Mouse (Mus musculus): ENCODE measurements at regions not wholly inside any gene's neighbourhood (a gene's known extent, or its start where the extent isn't known, plus 50 kb on each side); places are given as distances from the start of the nearest gene placed in this dataset.

DNA sequence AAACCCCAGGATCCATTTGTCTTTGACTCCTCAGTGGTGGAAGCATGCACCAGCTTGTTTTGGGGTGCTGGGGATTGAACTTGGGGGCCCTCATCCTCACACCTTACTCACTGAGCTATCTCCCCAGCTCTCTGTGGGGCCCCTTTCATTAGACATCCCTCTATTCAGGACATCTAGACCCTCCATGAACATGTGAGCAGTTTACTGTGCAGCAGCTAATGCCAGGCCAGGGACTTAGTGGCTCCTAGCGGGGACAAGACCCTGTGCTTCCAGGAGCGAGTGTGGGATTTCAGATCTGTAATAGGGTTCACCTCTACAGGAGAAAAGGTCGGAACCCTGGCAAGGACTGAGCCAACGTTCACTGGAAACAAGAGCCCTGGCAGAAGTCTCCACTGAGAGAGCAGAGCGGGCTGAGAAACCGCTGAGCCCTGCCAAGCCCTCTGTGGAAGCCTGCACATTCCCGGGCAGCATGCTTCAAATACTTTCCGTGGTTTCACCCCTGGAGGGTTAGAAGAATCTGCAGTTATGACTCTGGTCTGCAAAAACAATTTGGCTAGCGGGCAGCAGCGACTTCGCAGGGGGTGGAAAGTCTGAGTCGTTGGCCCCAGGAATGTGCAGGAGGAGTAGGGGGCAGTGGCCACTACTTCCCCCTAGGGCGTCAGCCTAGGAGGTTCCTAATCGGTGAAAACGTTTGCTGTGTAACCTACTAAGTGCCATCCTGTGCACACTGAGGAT, 125.6 kb downstream of the Smad6 start:
- 10% methylated on average over 15 of the region's 15 CpGs for WGBS
- Histone ChIP-seq H3K27ac (replicated peaks) (peak overlapping the region; percentile 94), H3K4me3 (no peak overlapping the region), H3K4me2 (peak overlapping the region; percentile 47), H3K9me3 (no peaks in the 10 kb centered on the region), H3K4me1 (peaks cover 41% of the 10 kb centered on the region), H3K9ac (peak overlapping the region; percentile 59), H3K27me3 (replicated peaks) (no peaks in the 10 kb centered on the region), H3K36me3 (no peaks in the 10 kb centered on the region)
- ATAC-seq (ENCODE audit: extremely low read depth, insufficient number of reproducible peaks, low FRiP score, low TSS enrichment) = peak; percentile 74

DNA sequence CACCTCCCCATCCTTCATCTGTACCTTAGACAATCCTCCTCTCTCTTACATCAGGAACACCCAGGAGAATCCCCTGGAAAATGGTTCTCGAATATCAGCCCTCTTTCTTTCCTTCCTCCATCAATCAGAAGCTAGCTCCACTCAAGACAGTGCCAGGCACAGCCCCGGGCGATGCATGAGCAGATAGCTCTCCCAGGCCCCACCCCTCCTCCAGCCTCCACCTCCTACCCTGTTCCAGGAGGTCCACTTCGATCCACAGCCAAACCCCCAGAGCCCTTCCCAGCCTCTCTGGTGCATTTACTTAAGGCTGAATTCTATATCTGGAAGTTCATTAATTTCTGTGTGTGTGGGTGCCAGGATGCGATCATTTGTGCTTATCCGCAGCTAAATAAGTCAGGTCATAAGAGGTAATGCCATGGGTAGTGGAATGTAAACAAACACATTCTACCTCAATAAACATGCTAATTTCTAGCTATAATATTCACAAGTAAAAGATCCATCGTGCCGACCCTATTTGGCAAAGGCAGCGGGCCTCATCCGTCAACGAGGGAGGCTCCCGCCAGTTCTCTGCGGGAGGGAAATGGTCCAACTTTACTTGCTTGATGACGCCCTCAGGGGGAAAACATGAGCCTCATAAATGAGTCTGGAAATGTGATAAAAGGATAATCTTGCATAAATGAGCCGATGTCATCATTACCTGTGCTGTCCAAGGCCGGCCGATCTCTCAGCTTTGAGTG, 129.5 kb downstream of the Smad6 start:
- H3K4me1 ChIP-seq = peaks cover 53% of the 10 kb centered on the region
- 71% methylated on average over 17 of the region's 17 CpGs for WGBS
- no peak overlapping the region for H3K9ac ChIP-seq
- H3K4me2 ChIP-seq = no peak overlapping the region
- no peak overlapping the region for H3K4me3 ChIP-seq
- no peak for ATAC-seq (ENCODE audit: extremely low read depth, insufficient number of reproducible peaks, low FRiP score, low TSS enrichment)
- no peaks in the 10 kb centered on the region for H3K27me3 ChIP-seq (replicated peaks)
- H3K9me3 ChIP-seq = no peaks in the 10 kb centered on the region
- H3K27ac ChIP-seq (replicated peaks) = no peak overlapping the region
- H3K36me3 ChIP-seq = no peaks in the 10 kb centered on the region

DNA sequence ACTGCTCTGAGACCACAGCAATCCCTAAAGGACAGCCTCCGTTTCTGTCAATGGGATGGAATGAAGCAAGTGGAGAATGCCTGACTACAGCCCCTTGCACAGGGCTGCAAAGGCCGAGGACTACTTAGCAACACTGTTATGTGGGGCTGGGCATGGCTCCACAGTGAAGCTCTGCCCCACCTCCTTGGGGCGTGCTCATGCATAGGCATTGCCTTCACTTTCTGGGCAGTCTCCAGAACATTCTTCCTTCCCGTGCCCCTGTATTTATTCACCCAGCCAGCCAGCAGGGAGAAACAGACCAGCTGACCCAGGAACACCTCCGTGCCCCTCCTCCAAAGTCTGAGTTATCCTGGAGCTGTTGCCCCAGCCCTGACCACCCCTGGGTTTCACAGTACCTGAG, 131.1 kb downstream of the Smad6 start:
- Histone ChIP-seq H3K9me3 (no peaks in the 10 kb centered on the region), H3K36me3 (no peaks in the 10 kb centered on the region), H3K4me1 (peaks cover 36% of the 10 kb centered on the region), H3K4me3 (no peak overlapping the region), H3K9ac (no peak overlapping the region), H3K27ac (replicated peaks) (no peak overlapping the region), H3K4me2 (no peak overlapping the region), H3K27me3 (replicated peaks) (no peaks in the 10 kb centered on the region)
- WGBS = 55% methylated on average over 5 of the region's 5 CpGs
- no peak for ATAC-seq (ENCODE audit: extremely low read depth, insufficient number of reproducible peaks, low FRiP score, low TSS enrichment)

DNA sequence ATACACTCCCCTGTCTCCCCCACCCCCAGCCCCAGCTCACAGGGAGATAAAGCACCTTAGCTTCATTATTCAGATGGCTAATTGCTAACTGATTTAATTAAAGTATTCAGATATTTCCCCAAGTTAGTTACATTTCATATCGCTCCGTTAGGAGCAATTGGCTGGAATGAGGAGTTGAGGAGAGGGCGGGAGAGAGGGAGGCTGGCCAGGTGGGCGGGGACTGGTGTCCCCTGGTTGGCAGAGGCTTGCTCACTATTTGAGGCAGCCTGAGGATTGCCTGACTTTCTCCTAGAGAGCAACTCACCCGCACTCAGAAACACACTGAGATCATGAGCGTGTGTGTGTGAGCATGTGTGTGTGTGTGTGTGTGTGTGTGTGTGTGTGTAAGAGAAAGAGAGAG, 131.8 kb upstream of the Smad3 start:
- Histone ChIP-seq H3K4me3 (no peak overlapping the region), H3K27ac (replicated peaks) (no peak overlapping the region), H3K9ac (no peak overlapping the region), H3K4me2 (no peak overlapping the region), H3K4me1 (peaks cover 32% of the 10 kb centered on the region), H3K36me3 (no peaks in the 10 kb centered on the region), H3K9me3 (no peaks in the 10 kb centered on the region), H3K27me3 (replicated peaks) (no peaks in the 10 kb centered on the region)
- 62% methylated on average over 6 of the region's 6 CpGs for WGBS
- no peak for ATAC-seq (ENCODE audit: extremely low read depth, insufficient number of reproducible peaks, low FRiP score, low TSS enrichment)

DNA sequence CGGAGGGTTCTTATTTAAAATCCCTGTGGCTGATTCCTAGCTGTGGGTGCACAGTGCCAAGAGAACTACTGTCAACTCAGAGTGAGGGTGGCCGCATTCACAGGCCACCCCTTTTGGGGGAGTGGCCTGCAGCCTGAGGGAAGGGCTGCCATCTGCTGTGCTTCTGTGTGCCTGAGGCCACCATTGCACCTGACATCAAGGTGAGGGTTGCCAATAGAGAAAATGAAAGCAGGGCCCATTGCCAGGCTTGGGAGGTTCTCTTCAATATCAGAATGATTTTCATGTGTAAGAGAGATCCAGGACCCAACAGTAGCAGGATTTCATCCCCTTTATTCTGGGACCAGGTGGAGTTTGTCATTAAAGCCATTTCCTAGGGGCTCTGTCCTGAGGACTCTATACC, 127.2 kb upstream of the Smad3 start:
- Histone ChIP-seq H3K4me2 (no peak overlapping the region), H3K4me1 (peaks cover 36% of the 10 kb centered on the region), H3K9ac (no peak overlapping the region), H3K36me3 (no peaks in the 10 kb centered on the region), H3K27ac (replicated peaks) (no peak overlapping the region), H3K9me3 (no peaks in the 10 kb centered on the region), H3K27me3 (replicated peaks) (no peaks in the 10 kb centered on the region), H3K4me3 (no peak overlapping the region)
- no peak for ATAC-seq (ENCODE audit: extremely low read depth, insufficient number of reproducible peaks, low FRiP score, low TSS enrichment)
- WGBS = 69% methylated on average over 2 of the region's 2 CpGs

DNA sequence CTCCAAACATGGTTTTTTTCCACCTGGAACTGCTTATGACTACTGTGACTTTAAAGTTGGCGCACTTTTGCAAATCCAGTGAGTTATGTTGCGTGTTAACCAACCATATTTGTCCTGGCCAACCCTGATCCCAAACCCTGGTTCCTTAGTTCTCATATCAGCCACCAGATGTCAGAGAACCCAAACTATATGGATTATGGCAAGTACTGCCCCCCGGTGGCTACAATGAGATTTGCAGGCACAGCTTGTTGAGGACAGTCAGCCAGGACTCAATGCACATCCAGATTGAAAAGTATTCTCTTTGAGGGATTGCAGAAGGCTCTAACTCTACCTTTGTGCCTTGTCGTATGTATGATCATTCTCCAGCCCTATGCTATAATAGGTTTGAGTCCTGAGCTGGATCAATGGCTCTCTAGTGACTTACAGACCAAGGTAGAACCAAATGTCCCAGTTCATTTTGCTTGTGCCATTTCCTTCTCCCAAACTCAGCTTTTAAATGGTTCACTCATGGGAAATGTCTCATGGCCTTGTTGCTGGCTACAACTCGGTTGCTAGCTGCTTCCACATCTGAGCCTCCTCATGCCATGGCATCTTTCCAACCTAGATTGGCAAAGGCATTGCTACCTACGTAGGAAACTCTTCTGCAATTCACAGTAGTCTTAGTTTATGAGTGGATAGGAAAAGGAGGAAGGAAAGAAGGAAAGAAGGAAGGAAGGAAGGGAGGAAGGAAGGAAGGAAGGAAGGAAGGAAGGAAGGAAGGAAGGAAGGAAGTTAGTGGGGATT, 126.1 kb upstream of the Smad3 start:
- no peak for ATAC-seq (ENCODE audit: extremely low read depth, insufficient number of reproducible peaks, low FRiP score, low TSS enrichment)
- Histone ChIP-seq H3K4me3 (no peak overlapping the region), H3K36me3 (no peaks in the 10 kb centered on the region), H3K9me3 (no peaks in the 10 kb centered on the region), H3K9ac (no peak overlapping the region), H3K4me1 (peaks cover 34% of the 10 kb centered on the region), H3K4me2 (no peak overlapping the region), H3K27me3 (replicated peaks) (no peaks in the 10 kb centered on the region), H3K27ac (replicated peaks) (no peak overlapping the region)
- 66% methylated on average over 6 of the region's 6 CpGs for WGBS

DNA sequence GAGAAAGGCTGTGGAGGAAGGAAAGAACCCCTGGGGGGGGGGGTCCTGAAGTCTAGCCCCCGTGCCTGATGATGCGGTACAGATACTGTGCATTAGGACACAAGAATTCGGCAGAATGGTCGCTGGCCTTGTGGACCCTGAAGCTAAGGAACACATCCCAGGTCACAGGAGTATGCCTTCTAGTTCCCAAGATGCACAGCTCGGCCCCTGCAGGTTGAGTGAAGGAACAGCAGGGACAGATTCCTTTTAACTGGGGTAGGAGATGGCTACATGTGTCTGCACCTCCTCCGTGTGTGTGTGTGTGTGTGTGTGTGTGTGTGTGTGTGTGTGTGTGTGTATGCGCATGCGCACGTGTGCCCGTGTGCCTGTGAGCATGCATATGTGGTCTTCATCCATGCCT, 123.9 kb upstream of the Smad3 start:
- no peak overlapping the region for H3K9ac ChIP-seq
- no peak overlapping the region for H3K4me3 ChIP-seq
- H3K4me2 ChIP-seq = no peak overlapping the region
- H3K36me3 ChIP-seq = no peaks in the 10 kb centered on the region
- H3K9me3 ChIP-seq = no peaks in the 10 kb centered on the region
- no peak for ATAC-seq (ENCODE audit: extremely low read depth, insufficient number of reproducible peaks, low FRiP score, low TSS enrichment)
- no peaks in the 10 kb centered on the region for H3K27me3 ChIP-seq (replicated peaks)
- WGBS = 76% methylated on average over 10 of the region's 10 CpGs
- H3K4me1 ChIP-seq = peaks cover 45% of the 10 kb centered on the region
- no peak overlapping the region for H3K27ac ChIP-seq (replicated peaks)

DNA sequence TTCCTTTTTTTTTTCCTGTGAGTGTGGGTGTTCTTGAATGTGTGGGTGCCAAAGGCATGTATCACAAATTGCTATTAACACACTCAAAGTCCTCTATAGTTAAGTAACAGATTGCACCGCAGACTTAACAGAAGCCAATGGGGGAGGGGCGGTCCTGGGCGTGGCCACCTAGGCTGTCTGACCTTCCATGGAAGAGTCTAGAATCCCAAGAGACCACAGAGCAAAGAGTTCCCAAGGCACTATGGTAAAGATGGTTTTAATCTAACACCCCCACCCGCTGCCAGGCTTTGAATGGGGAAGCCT, 123.4 kb upstream of the Smad3 start:
- H3K4me1 ChIP-seq = peaks cover 50% of the 10 kb centered on the region
- no peak overlapping the region for H3K4me3 ChIP-seq
- no peak overlapping the region for H3K27ac ChIP-seq (replicated peaks)
- WGBS = 49% methylated on average over 4 of the region's 4 CpGs
- H3K4me2 ChIP-seq = peak overlapping the region; percentile 61; the same call in 1 of the 2 replicates
- no peaks in the 10 kb centered on the region for H3K36me3 ChIP-seq
- H3K27me3 ChIP-seq (replicated peaks) = no peaks in the 10 kb centered on the region
- no peak for ATAC-seq (ENCODE audit: extremely low read depth, insufficient number of reproducible peaks, low FRiP score, low TSS enrichment)
- H3K9ac ChIP-seq = no peak overlapping the region
- no peaks in the 10 kb centered on the region for H3K9me3 ChIP-seq

DNA sequence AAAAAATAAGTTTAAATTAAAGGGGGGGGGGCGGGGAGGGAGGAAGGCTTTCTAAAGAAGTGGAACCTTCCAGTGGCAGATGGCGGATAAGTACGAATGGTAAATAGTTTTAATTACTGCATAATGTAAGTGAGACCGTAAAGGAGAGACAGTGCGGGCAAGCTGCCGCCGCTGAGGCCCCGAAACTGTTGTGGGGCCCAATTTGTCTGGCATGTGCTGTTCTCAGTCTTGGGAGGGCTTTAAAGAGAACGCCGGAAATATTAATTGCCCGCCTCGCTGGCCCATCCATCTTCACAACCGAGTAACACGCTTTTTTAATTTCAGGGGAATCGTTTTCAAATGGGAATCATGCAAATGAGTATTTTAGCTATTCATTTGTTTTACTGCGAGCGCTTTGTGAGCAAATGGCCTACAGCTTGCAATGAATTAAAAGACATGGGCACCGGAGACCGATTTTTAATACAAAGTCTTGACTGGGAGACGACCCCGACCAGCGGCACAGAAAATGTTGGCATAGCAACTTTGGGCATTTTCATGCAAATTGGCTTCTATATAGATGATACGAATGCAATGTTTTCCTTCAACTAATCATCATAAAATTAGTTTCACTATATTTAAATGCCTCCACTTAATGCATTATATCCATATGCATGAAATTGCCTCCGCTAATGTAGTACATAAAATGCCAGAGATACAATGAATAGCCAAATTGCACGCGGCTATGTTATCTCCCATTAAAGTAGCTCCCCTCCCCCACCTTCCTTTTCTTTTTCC, 122.9 kb upstream of the Smad3 start:
- Histone ChIP-seq H3K4me3 (peak overlapping the region; percentile 22), H3K9me3 (no peaks in the 10 kb centered on the region), H3K9ac (peak overlapping the region; percentile 64; the same call in 1 of the 2 replicates), H3K4me2 (peak overlapping the region; percentile 61), H3K27me3 (replicated peaks) (no peaks in the 10 kb centered on the region), H3K27ac (replicated peaks) (no peak overlapping the region), H3K4me1 (peaks cover 54% of the 10 kb centered on the region), H3K36me3 (no peaks in the 10 kb centered on the region)
- 29% methylated on average over 26 of the region's 26 CpGs for WGBS
- ATAC-seq (ENCODE audit: extremely low read depth, insufficient number of reproducible peaks, low FRiP score, low TSS enrichment) = no peak

DNA sequence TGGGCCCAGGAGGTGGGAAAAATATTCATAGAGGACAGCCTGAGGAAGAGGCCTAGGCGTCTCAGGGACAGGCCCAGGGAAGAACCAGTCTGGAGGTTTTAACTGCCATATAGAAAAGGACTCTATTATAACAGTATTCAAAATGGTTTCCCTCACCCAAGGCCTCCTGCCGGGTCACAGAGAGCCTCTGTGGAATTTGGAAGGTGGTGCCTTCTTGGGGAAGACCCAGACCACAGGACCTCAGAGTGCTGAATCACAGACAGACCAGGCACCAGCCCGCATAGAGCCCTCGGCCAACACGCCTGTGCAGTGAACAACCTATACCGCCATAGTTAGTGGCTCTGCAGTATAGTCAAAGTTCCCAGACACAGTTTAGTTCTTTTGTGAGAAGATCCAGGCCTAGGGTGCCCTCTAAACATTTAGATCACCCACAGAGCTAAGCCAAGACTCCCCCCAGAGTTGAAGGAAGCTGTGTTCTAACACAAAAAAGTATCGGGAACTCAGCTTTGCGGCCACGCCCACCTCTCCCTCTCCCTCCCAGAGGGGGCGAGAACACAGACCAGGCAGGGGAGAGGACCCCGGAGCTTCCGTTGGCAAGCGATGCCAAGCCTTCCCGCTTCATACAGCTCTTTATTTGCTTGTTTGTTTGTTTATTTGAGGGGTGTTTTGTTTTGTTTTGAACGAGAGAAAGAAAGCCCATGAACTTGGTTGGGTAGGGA, 122.1 kb upstream of the Smad3 start:
- Histone ChIP-seq H3K9ac (0 out of 2 replicates have a peak overlapping the region, but pooled peaks have one; percentile 3), H3K4me1 (peaks cover 50% of the 10 kb centered on the region), H3K36me3 (no peaks in the 10 kb centered on the region), H3K27ac (replicated peaks) (no peak overlapping the region; the same call in 1 of the 2 replicates), H3K4me3 (peak overlapping the region; percentile 22), H3K4me2 (peak overlapping the region; percentile 61), H3K27me3 (replicated peaks) (no peaks in the 10 kb centered on the region), H3K9me3 (no peaks in the 10 kb centered on the region)
- WGBS = 30% methylated on average over 15 of the region's 15 CpGs
- no peak for ATAC-seq (ENCODE audit: extremely low read depth, insufficient number of reproducible peaks, low FRiP score, low TSS enrichment)

All from heart, embryonic 13.5 days (tissue).